Mouse (Mus musculus): ENCODE data around the gene Cyth3.

GRCm38 (mm10) chr5:143586386-143586785, 35.9 kb upstream of the Cyth3 start:
- no peak for TF ChIP-seq POLR2A (IDR thresholded peaks at IDR 0.05; ENCODE audit: low read depth, low read length)
- TF ChIP-seq CTCF (IDR thresholded peaks at IDR 0.05; ENCODE audit: extremely low read depth, insufficient read depth, insufficient read length, insufficient replicate concordance) = no peak

Data from spleen, adult 2 months (tissue).